Mouse (Mus musculus) kidney, postnatal 4 days (tissue): ENCODE measurements at regions not wholly inside any gene's neighbourhood (a gene's known extent, or its start where the extent isn't known, plus 50 kb on each side); places are given as distances from the start of the nearest gene placed in this dataset.

Experiments
- DNase-seq, 2 experiments: peaks; one replicate each; pipeline ENCODE4 v3.0.0; 2021; ENCODE audit warnings: mixed read lengths in 2 of 2

DNA sequence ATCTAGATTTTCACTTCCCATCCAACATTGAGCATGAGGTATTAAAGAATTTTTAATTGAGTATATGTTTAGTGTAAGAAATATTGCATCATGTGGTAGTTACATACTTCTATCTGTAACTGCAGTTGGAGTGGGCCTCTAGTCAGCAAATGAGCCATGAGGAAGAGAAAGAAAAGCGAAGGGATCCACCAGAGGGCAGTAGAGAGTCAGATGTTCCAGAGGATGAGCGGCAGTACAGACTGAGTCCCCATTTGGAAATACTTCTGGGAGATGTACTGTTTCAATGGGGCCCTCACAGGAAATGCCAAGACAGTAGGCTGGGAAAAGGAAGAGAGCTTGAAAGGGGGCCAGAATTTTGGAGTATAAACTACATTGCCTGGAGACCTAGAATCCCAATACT is 221.2 kb downstream of the Myh15 start:
- DNase-seq, result peak; percentile 69 to 75

DNA sequence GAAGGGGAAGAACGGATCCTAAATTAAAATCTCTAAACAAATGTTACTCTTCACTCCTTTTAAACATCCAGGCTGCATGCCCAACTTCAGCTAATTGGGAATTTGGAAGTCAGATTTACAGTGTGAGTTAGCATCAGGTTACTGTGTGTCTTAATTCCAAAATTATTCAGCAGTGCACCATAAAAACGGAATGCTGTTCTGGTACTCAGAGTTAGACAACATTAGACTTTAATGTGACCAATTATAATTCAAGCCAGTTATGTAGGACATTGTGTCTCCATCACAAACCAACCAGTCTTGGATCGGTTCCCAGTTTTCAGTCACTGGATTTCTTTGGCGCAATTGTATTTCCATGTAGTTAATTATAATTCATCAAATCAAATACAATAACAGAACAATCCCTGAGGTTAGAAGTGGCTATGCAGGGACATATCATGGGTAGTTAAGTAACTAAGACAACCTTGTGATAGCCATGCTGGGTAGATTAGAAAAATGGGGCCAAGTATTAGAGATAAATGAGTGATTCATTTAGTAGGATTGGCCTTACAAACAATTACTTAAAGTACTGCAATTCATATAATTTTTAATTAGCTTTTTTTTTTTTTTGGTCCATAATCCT is 230.9 kb downstream of the Myh15 start:
- peak; percentile 19 to 22 for DNase-seq

DNA sequence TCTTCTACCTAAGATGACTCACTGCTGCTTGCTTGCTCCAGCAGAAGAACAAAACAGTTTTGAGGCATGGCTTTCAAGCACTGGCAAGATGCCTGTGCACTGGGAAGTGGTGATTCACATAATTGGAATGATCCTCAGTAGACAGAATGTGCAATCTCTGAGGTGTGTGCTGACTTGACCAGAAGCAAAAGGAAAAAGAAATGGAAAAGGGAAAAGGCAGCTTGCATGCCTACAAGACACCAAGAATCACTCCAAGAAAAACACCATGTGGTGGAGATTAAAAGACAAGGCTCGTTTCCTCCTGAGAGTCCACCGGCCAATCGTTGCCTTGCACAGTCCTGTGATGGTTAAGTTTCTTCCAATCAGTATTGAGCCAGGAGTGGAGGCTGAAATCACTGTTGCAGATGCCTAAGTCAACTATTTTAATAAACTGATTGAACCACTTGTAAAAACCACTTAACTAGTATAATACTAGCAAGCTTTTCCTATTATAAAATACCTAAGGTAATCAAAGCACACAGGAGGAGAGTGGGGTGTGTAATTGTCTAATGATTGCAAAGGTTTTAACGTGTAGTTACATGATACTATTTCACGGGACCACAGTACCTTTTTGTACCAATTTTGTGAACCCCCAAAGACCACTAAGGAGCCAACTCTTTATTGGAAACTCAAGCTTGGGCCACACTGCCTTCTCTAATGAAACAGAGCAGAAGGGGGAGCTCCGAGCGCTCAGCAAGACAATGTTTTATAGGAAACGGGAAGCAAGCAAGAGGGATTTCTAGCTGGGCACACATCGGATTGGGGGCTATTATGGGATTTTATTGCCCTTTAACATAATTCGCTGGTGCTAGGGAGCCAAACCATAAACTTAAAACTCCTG is 232.2 kb downstream of the Myh15 start:
- DNase-seq, result peak; percentile 9 to 27

DNA sequence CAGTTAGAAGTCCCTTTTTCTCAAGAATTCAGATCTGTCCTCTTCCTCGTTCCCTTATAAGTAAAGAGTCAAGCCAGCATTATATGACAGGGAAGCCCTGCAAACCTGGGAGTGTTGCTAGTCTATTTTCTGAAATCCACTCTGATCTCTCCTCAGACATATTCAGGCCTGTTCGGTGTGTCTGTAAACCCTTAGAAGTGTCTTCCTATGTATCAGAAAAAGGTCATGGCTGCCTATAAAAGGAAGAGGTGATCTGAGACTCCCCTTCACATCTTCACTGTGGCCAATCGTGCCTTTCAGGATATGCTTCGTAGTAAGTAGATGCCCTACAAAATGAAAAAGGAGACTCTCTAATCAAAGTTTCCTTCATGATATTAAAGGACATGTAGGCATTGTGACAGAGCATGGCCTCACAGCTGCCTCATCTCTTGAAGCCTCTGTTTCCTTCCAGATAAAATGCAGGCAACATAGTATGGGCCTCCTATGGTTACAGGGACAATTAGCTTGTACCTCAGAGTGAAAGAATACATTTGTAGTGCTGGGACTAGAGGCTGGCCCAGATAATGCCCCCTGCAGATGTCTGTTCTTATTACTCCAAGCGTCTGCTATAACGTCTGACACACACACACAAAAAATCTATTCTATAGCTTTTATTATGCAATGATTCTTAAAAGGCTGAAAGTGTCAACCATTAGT is 246.5 kb downstream of the Myh15 start:
- no peak for DNase-seq

DNA sequence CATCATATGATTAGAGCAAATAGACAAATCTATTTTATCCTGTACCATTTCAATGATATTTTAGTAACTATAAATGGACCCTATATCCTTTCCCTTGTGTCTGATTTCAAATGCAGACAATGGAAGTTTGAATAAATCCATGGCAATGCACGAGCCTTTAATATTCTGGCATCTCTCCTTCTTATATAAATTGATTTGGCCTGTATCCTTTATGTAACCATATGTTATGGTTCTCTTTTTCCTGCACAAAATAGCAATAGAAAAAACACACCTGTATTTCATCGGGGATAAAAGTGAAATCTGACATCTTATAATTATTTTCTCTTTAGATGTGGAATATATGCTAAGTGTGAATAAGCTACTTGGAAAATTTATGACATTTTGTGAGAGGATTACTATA is 247.1 kb downstream of the Myh15 start:
- DNase-seq, result no peak

DNA sequence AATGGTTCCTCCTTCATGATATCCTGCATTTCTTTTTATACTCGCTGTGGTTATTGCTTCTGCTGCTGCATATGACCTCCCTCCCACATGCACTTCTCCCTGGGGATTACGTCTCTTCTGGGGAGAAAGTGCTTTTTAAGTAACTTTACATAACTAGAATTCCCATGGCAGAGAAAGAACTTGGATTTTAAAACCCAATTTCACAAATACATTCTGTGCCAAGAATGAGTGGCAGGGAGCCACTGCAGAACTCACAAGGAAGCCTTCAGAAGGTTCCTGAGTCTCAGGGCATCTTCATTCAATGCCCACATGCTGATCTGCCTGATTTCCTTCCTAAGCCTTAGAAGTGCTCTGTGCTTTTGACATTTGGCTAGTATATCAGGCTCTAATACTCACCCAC is 259.8 kb downstream of the Myh15 start:
- no peak for DNase-seq

DNA sequence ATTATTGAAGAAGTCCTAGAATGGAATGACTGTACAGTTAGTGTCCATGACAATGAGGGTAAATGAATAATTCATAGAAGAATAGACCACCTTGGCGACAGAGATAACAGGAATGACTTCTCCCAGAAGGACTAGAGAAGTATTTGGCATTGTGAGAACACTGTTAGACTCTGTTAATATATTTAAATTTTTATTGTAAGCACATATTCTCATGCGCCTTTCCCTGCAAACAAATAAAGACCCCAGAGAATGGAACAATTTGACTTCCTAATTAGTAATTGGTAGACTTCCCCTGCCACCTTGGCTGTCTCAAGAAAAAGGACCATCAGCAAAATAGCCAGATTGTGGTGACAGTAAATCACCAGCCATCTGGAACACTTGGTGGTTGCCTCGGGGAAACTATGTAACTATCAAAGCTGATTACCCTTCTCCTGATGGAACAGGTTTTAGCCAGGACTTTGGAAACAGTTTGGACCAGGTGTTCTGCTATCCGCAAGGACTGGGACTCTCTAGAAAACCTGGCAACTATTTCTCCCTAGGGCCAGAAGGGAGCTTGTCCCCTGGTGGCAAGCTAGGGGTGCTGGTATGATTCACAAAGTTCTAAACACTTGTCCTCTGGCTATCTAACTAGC is 261.9 kb downstream of the Myh15 start:
- DNase-seq, result no peak

DNA sequence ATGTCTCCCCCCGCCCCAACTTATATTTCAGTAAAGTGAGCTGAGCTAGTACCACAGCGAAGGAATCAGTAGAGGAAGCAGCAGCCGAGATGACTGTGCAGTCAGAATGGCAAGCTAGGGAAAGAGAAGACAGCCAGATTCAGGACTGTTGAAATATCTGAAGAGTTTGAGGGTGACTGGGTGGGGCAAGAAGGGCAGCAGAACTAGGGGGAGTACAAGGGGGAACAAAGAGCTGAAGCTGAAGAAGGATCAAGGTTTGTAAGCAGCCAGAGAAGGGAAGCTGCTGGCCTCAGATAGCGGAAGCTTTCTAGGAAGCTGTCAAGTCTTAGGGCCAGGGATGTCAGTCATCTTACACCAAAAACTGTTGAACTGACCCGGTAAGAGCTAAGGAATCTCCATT is 262.5 kb downstream of the Myh15 start:
- DNase-seq, result no peak

DNA sequence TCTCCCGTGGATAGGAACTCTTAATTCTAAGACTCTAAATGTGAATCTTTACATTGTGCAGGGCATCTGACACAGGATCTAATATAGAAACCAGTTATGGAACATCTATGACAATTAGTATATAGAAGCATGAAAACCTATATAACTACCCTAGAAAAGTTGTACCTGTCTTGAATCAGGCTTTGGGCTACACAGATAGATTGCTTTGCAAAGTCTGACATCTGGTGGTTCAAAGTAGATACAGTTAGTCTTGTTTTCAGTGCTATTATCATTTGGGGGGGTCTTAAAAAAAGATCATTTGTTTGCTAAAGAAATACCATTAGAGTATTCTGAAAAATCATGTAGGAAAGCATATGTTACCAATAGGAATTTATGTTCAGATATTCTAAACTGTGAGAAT is 264.7 kb downstream of the Myh15 start:
- no peak for DNase-seq

DNA sequence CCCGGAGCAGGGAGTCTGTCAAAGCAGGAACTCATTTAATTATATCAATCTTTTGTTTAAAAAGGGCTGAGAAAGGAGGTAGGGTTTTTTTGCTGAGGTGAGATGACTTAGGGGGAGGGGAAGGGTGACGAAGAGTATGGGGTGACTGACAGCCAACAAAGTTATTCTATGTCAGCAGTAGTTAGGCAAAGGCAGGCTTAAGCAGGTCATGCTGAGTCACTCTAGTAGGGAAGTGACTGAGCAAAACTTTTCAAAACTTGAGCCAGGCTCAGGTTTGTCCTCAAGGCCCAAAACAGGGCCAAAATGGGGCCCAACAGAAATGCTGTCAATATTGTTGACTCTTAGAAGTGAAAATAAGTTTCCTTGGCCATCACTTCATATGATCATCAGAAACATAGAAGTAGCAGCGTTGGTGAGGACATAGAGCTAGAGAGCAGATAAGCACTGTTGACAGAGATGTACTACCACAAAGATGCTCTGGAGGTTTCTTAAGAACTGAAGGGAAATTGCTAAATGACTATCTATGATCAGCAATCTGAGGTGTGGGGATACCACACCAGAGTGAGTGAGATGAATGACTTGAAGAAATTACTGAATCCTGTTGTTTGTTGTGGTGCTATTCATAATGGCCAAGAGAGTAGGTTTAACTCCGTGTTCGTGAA is 273.6 kb downstream of the Myh15 start:
- no peak for DNase-seq

DNA sequence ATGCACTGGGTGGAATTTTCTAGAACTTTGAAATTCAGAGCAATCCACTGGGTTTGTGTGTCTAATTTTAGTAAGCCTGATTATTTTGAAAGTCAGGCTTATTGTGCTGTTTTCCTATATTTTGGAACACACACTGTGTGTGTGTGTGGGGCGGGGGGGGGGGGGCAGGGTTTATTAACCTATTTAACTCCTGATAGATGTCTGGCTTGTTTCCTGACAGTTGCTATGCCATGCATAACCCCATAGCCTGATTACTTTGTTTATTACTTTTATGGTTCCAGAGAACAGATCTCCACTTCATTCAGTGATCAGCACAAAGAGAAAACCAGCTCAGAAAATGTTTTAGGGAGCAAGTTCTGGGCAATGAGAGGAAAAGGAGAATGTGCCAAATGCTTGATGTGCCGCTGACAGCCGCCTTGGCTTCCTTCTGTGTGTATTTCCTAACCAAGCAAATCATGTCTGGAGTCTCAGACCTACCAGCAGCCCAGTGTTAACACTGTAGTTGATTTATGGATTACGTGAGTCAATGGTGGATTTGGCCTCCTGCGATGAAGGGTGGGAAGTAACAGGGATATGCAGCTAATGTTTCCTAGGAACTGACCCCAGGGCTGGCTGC is 274.9 kb downstream of the Myh15 start:
- DNase-seq, result peak; percentile 20 to 24

DNA sequence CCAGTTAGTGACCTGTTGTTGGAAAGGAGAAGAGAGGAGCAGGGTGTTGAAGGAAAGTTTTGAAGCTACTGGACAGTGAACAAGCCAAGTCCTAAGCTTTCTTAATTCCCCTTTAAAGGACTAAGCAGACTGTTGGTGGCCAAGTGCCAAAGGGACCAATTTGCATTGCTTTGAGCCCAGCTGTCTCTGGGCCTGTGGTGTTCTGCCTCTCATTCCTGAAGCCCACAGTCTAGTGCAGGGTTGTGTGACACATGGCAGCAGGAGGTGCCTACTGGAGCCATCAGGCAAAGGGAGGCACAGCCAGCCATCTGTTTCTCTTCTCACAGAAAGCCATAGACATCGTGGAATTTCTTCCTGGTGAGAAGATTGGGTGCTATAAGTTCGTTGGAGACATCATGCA is 278.6 kb downstream of the Myh15 start:
- DNase-seq, result peak; percentile 11 to 21

DNA sequence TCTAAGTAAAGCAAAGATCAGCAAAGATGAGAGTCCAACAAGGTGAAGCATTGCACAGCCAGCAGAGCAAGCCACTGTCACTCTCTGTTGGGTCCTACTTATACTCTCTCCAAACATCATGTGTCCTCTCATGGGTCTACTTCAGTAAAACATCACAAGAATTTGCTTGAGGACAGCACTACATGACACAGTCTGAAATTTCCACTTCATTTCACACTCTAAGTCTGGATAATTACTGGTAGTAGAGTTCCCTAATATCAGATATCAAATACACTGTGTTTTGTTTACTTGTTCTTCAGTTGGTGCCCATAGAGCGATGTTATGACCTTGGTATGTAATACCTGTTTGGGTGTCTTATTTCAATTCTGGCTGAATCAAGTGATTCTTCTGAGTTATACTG is 280.7 kb downstream of the Myh15 start:
- no peak for DNase-seq

DNA sequence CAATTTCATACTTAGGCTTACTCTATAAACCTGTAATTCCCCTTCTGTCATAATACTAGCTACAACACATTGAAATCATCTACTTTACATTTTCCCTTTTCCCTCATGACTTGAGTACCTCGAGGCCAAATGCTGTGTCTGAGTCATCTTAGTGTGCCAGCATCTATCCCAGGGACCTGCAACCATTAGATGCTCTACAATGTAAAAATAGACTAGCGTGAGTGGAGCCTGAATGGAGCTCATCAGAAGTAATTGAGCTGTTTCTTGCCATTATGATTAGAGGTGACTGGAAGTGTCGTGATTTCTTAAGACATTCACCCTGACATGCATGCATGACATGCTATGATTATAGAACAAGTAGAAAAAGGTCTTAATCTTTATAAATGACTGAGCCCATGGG is 301.1 kb downstream of the Myh15 start:
- DNase-seq, result no peak

DNA sequence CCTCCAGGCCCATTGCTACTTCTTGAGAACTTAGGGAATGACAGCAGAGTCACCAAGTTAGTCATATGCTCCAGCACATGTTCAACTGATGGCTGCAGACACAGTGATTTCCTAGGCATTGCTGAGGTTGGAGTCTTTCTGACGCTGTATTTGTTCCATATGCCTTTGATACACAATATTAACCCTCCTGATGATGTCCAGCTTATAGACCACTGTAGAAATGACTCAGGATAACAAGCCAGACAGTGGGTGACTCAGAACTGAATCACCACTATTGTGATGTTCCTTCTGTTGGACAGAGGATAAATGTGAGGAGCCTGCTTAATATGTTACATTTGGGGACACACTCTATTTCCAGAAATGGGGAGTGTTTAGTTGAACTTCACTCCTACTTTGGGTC is 304.4 kb downstream of the Myh15 start:
- DNase-seq, result no peak

DNA sequence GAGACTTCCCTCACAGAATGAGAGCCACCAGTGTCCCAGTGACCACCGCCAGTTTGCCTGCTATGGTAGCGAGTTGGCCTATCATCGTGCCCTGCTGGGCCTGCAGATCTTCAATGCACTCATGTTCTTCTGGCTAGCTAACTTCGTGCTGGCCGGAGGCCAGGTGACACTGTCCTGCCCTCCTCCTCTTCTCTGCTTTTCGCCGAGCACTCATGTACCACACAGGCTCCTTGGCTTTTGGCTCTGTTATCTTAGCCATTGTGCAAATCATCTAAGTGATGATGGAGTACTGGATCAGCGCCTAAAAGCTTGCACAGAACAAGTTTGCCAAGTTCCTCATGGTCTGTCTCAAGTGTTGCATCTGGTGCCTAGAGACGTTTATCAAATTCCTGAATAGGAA is 312.2 kb downstream of the Myh15 start:
- peak; percentile 5 to 6 for DNase-seq

DNA sequence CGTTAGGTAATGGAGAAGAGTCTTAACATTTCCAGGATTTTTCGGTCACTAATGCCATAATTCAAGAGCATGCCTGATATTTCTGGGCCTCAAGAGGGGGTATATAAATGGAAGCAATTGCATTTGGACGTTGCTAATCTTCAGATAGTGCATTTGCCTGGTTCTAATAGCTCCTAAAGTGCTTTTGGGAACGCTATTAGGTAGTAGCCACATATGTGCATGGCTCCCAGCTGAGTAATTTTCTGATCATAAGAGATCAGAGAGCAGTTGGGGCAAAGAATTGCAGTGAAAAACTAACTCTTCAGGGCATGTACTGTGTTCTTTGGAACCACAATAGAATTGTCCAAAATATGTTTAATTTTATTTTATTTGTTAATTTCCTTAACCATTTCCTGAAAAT is 317.8 kb downstream of the Myh15 start:
- no peak for DNase-seq

DNA sequence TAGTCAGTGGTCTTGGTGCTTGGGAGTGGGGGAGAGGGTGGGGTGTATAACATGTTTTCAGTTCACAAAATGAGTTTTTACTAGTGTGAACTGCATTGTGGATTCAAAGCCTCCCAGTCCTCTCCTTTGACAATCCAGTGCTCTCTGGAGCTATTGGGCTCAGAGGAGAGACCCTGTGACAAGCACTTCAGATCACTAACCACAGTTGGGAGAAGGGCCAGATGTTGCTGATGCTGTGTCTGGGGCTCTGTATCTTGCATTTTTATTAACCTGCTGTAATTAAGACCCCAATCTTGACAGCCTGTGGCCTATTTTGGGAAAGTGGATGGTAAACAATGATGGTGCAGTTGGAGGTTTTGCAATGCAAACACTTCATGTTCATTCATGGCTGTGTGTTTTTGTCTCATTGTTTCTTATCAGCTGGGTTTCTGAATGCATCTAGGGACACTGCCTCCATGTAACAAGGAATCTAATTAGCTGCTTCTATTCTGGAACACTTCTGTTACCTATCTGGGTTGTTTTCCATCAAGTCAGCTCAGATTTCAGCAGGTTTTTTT is 320.0 kb upstream of the Ift57 start:
- DNase-seq, result no peak

DNA sequence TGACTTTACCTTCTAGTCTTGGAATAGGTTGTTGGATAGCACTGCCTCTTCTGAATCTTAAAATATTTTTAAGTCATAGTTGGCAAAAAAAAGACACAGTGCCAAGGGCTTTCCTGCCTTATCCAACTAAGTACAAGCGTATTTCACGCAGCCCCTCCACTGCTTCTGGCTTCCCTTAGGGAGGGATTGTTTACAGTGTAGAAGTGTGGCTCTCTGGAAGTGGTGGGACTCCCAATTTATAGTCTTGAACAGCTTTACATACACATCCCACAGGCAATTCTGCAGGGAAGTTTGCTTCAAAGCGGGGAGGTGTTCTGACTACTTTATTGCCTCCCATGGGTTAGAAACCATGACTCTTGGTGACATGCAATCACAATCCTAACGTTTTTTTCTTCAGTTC is 310.9 kb upstream of the Ift57 start:
- no peak for DNase-seq

DNA sequence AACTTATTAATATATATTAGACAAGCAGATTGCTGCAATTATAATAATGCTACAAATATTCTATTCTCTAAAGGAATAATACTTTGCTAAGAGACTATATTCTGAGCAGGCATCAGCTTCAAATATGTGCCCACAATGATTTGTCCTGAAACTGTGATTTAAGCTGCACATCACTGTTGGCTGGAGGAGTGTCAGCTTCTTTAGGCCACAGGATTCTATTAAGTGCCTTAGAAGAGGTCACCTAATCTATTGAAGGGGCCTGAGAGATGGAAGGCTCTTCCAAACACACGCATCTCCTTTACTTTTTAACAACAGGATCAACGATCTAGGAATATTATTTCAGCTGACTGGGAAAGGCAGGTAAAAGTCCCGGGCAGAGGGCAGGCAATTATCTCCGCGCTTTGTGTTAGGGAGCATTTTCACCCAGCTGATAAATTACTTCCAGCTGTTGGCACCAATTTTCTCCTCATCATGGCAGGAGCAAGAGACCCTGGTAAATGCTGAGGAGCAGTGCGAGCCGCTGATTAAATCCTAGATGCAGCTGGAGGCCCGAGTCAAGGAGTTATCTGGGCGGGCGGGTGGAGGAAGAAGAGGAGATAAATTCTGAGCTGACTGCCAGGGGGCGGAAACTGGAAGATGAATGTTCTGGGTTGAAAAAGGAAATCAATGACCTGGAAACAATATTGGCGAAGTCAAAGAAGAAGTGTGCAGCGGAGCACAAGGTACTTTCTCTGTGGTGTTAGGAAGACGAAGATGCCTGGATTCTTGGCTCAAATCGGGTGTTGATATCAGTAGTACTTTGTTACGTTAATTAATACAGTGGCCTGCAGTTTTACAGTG is 290.9 kb upstream of the Ift57 start:
- DNase-seq, result peak; percentile 22

DNA sequence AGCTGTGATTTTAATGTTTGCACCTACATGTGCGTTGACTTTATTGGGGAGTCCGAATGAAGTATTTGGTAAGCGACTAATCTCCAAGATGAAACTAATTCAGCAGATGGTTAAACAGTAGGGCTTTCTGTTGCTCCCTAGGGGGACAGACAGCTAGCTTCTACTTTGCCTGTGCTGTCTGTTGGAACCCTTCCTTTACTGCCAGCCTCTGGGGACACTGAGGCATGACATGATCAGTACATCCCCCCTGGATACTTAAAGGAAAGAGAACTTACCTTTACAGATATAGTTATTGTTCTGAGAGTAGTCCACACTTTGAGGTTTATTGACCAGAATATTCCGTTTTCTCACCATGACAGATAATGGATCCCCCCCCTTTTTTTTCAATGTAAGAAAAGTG is 289.8 kb upstream of the Ift57 start:
- DNase-seq, result no peak
